Mouse (Mus musculus) hindbrain, postnatal 0 days (tissue): ENCODE measurements at regions not wholly inside any gene's neighbourhood (a gene's known extent, or its start where the extent isn't known, plus 50 kb on each side); places are given as distances from the start of the nearest gene placed in this dataset.

ENCODE experiments used
- ATAC-seq: fragments of 200-750 bp; cut with Nextera tagmentation; 2 replicates; pipeline ENCODE4 v1.8.0; 2017; ENCODE audit warnings: mild to moderate bottlenecking, moderate TSS enrichment, moderate library complexity
- DNase-seq: peaks from one replicate; pipeline ENCODE4 v3.0.0-alpha.2; 2015; ENCODE audit warnings: low spot score
- H3K27ac ChIP-seq: fragments of 300-500 bp; sonication (generic); 2 replicates; pipeline ENCODE4 v1.5.1; 2014; ENCODE audit warnings: mild to moderate bottlenecking
- H3K27me3 ChIP-seq: fragments of 300-500 bp; sonication (generic); 2 replicates; pipeline ENCODE4 v1.6.1; 2014; ENCODE audit warnings: low read length, mixed read lengths; ENCODE audit not compliant: insufficient read depth
- H3K36me3 ChIP-seq: fragments of 300-500 bp; sonication (generic); 2 replicates; pipeline ENCODE4 v1.6.1; 2014; ENCODE audit warnings: low read length, mixed read lengths; ENCODE audit not compliant: insufficient read depth
- H3K4me1 ChIP-seq: fragments of 300-500 bp; sonication (generic); 2 replicates; pipeline ENCODE4 v1.6.1; 2014; ENCODE audit warnings: antibody characterized with exemption, low read length, mixed read lengths; ENCODE audit not compliant: insufficient read depth
- H3K4me2 ChIP-seq: fragments of 300-500 bp; sonication (generic); 2 replicates; pipeline ENCODE4 v1.6.1; 2014; ENCODE audit warnings: low read depth, mild to moderate bottlenecking, low read length, moderate library complexity, mixed read lengths
- H3K4me3 ChIP-seq: fragments of 300-500 bp; sonication (generic); 2 replicates; pipeline ENCODE4 v1.5.1; 2014; ENCODE audit warnings: low read length
- H3K9ac ChIP-seq: fragments of 300-500 bp; sonication (generic); replicated peaks from 2 replicates; pipeline ENCODE4 v1.6.1; 2014; ENCODE audit warnings: mild to moderate bottlenecking, low read length, moderate library complexity, mixed read lengths
- H3K9me3 ChIP-seq: fragments of 300-500 bp; sonication (generic); 2 replicates; pipeline ENCODE4 v1.6.1; 2016; ENCODE audit warnings: low read length, mixed read lengths
- CTCF ChIP-seq: IDR thresholded peaks from 2 replicates; pipeline ENCODE4 v1.5.1; 2016; ENCODE audit warnings: antibody characterized with exemption, control low read depth, low read depth
- WGBS: fragments of 180-500 bp; shearing (Covaris S2); extraction: QIAGEN DNeasy Blood & Tissue Kit; methylation state at CpG from one replicate; pipeline ENCODE4 v1.1.7; 2014; 5-methylcytosine and 5-hydroxymethylcytosine counted together

DNA sequence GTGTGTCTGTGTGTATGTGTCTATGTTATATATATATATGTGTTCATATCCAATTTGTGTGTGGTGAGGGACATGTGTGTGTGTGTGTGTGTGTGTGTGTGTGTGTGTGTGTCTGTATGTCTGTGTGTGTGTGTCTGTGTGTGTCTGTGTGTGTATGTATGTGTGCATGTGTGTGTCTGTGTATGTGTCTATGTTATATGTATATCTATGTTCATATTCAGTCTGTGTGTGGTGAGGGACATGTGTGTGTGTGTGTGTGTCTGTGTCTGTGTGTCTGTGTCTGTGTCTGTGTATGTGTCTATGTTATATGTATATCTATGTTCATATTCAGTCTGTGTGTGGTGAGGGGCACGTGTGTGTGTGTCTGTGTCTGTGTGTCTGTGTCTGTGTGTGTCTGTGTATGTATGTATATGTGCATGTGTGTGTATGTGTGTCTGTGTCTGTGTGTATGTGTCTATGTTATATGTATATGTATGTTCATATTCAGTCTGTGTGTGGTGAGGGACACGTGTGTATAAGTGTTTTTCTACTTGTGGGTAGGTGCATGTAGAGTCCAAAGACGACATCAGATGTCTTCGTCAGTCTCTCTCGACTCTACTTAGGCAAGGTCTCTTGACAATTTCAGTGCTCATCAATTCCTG lies 370.5 kb upstream of the Slc7a11 start:
- Histone ChIP-seq H3K27ac (no peak overlapping the region), H3K4me1 (no peaks in the 10 kb centered on the region), H3K4me3 (no peak overlapping the region), H3K36me3 (no peaks in the 10 kb centered on the region), H3K4me2 (no peak overlapping the region), H3K9me3 (no peaks in the 10 kb centered on the region), H3K9ac (no peak overlapping the region), H3K27me3 (no peaks in the 10 kb centered on the region)
- no peak for DNase-seq
- TF ChIP-seq CTCF, result no peak
- no peak for ATAC-seq
- 91% methylated on average over 5 of the region's 5 CpGs for WGBS

DNA sequence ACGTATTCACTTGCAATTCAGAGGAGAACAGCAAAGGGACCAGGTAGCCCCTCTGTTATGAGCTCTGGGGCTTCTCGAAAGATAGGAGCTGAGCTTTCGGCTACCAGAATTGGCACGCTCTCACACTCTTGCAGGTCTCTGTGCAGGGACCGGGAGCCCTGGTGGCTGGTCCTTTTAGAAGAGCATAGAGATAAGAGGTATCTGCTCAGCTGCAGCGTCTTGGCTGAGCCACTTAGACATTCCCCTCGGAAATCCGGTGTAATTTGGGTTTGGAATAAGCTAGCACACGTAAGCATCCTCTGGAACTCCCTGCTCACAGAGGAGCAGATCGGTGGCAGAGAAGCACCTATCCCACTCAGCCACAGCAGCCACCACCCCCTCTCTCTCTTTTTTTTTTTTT lies 372.3 kb upstream of the Slc7a11 start:
- no peak overlapping the region for H3K4me2 ChIP-seq
- WGBS, result 83% methylated on average over 10 of the region's 10 CpGs
- H3K4me3 ChIP-seq, result no peak overlapping the region
- H3K27me3 ChIP-seq, result no peaks in the 10 kb centered on the region
- ATAC-seq (no peak), DNase-seq (no peak)
- H3K9me3 ChIP-seq, result no peaks in the 10 kb centered on the region
- H3K36me3 ChIP-seq, result no peaks in the 10 kb centered on the region
- H3K4me1 ChIP-seq, result no peaks in the 10 kb centered on the region
- TF ChIP-seq CTCF, result no peak
- H3K9ac ChIP-seq, result no peak overlapping the region
- H3K27ac ChIP-seq, result no peak overlapping the region

GRCm38 (mm10) chr3:50816479-50816878 lies 373.1 kb upstream of the Slc7a11 start:
- no peak overlapping the region for H3K9ac ChIP-seq
- DNase-seq, result no peak
- H3K4me3 ChIP-seq, result no peak overlapping the region
- H3K27me3 ChIP-seq, result no peaks in the 10 kb centered on the region
- no peaks in the 10 kb centered on the region for H3K36me3 ChIP-seq
- no peak for TF ChIP-seq CTCF
- no peaks in the 10 kb centered on the region for H3K9me3 ChIP-seq
- no peaks in the 10 kb centered on the region for H3K4me1 ChIP-seq
- H3K4me2 ChIP-seq, result no peak overlapping the region
- ATAC-seq, result no peak
- WGBS, result 73% methylated on average over 8 of the region's 8 CpGs
- no peak overlapping the region for H3K27ac ChIP-seq

- Histone ChIP-seq H3K4me2 (no peak overlapping the region), H3K9me3 (no peaks in the 10 kb centered on the region), H3K27ac (no peak overlapping the region), H3K36me3 (no peaks in the 10 kb centered on the region), H3K4me1 (no peaks in the 10 kb centered on the region), H3K9ac (no peak overlapping the region), H3K27me3 (no peaks in the 10 kb centered on the region), H3K4me3 (no peak overlapping the region)
- no peak for TF ChIP-seq CTCF
- ATAC-seq (no peak), DNase-seq (no peak)
- WGBS, result 66% methylated on average over 3 of the region's 3 CpGs
These were observed 373.9 kb upstream of the Slc7a11 start for GRCm38 (mm10) chr3:50817361-50817760.

DNA sequence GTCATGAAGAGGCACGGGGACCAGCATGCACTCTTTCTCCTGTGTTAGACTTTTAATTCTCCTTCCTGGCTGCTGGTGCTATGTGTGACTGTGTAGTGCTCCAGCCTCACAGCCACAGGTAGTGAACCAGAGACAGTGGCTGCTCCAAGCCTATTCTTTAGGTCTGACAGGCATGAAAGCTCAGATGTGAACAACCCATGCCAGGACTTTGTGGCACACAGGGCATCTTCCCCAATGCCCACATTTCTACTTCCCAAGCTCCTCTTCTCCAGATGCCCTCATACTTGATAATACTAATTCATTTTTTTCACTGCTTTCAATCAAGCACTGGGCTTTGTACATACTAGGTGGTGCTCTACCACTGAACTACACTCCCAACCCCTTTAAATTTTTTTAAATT lies 377.4 kb upstream of the Slc7a11 start:
- no peak overlapping the region for H3K9ac ChIP-seq
- H3K36me3 ChIP-seq, result no peaks in the 10 kb centered on the region

GRCm38 (mm10) chr3:50825534-50826423 lies 382.4 kb upstream of the Slc7a11 start:
- DNase-seq (no peak), ATAC-seq (no peak)
- Histone ChIP-seq H3K9ac (no peak overlapping the region), H3K4me1 (no peaks in the 10 kb centered on the region), H3K4me2 (no peak overlapping the region), H3K4me3 (no peak overlapping the region), H3K9me3 (no peaks in the 10 kb centered on the region), H3K27ac (no peak overlapping the region), H3K27me3 (no peaks in the 10 kb centered on the region), H3K36me3 (no peaks in the 10 kb centered on the region)
- WGBS, result 48% methylated on average over 5 of the region's 5 CpGs
- no peak for TF ChIP-seq CTCF

More for the DNA sequence above, 377.4 kb upstream of the Slc7a11 start:
- Histone ChIP-seq H3K27ac (no peak overlapping the region), H3K4me1 (no peaks in the 10 kb centered on the region), H3K4me3 (no peak overlapping the region), H3K4me2 (no peak overlapping the region), H3K27me3 (no peaks in the 10 kb centered on the region), H3K9me3 (no peaks in the 10 kb centered on the region)
- DNase-seq, result no peak
- ATAC-seq, result no peak
- TF ChIP-seq CTCF, result no peak
- WGBS, result 83% methylated on average over 1 of the region's 1 CpGs

DNA sequence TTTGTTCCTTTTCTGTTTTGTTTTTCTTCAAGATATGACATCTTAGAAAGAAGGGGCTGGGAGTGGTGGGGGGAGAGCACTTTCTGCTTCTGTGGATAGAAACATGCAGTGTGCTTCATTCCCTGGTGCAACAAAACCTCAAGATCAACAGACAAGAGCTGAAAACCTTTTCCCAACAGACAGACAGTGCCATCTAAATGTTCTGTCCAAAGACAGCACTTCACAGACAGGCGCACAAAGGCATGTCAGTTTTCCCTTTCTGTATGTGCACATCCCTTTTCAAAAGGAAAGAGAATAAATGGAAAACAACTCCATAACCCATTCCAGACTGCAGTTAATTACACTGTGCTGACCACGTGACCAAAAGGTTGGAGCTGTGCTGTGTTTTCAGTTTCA lies 383.0 kb upstream of the Slc7a11 start:
- Histone ChIP-seq H3K27ac (no peak overlapping the region), H3K4me3 (no peak overlapping the region), H3K9ac (no peak overlapping the region), H3K9me3 (no peaks in the 10 kb centered on the region), H3K4me1 (no peaks in the 10 kb centered on the region), H3K27me3 (no peaks in the 10 kb centered on the region), H3K4me2 (no peak overlapping the region), H3K36me3 (no peaks in the 10 kb centered on the region)
- no peak for TF ChIP-seq CTCF
- 48% methylated on average over 2 of the region's 2 CpGs for WGBS
- DNase-seq (no peak), ATAC-seq (no peak)
